Comparison of ENCODE assay signal across 13 mouse cellular contexts in the genomic region with DNA sequence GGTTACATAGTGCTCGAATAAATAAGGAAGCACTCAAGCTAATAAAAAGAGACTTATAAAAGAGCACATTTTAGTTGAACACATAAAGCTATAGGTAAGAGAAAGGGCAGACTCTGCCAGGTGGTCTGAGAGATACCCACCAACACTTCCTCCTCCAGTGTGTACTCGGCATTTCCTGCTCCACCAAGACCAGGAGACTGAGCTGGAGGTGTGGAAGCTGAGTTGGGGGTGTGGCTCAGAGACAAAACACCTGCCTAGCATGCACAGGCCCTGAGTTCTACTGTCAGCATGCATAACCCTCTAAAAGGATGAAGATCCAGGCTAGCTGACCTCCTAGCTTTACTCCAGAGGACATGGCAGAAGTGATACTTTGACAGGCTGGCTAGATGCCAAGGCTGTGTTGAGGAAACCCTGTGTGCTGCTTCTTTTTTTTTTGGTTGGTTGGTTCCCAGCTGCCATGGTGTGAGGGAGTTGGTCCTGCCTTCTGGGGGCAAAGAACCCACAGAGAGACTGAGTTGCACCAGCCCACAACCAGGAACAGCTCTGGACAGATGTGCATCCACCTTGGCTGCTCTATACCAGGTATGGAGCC. TPM values are rescaled to one million over a fixed set of nuclear protein-coding genes. Genes with fewer than 3 reads are reported as not detected.
DNase-seq lines count a peak whose midpoint lies in the region; ATAC-seq and TF ChIP-seq lines count a peak whose summit lies in the region.
"Had no signal": no experiment of that assay in that cellular context is flagged by ENCODE, and none has a peak within 500 bp of the region (broad histone marks: within the 10 kb centered on the region; RNA-seq: fewer than 3 reads in every experiment).

No protein-coding gene starts in this region.

- H3K4me1 ChIP-seq in lung, postnatal 0 days (ENCODE audit: insufficient read depth, low read depth, low read length): peaks cover 4% of the 10 kb centered on the region; the same call in 1 of the 2 replicates
- H3K4me1 ChIP-seq in midbrain, embryonic 10.5 days: peaks cover 33% of the 10 kb centered on the region

- H3K36me3 ChIP-seq in lung, postnatal 0 days (ENCODE audit: insufficient read depth, low read length): no peaks in the 10 kb centered on the region
- no peaks in the 10 kb centered on the region for H3K36me3 ChIP-seq in midbrain, embryonic 10.5 days
- H3K36me3 ChIP-seq: heart, embryonic 15.5 days; limb, embryonic 12.5 days had no signal

- no peak overlapping the region for H3K4me3 ChIP-seq in lung, postnatal 0 days (ENCODE audit: low read depth, low read length)
- no peak overlapping the region for H3K4me3 ChIP-seq in midbrain, embryonic 10.5 days
- H3K4me3 ChIP-seq: heart, embryonic 15.5 days; limb, embryonic 12.5 days had no signal

- TF ChIP-seq CTCF in lung, postnatal 0 days (IDR thresholded peaks at IDR 0.05): no peak

- WGBS in lung, postnatal 0 days: 41% methylated on average over 2 of the region's 2 CpGs
- 84% methylated on average over 2 of the region's 2 CpGs for WGBS in midbrain, embryonic 10.5 days

- no peak overlapping the region for H3K9ac ChIP-seq in lung, postnatal 0 days (replicated peaks; ENCODE audit: low read depth)
- H3K9ac ChIP-seq: heart, embryonic 15.5 days; limb, embryonic 12.5 days had no signal

- no peak overlapping the region for H3K4me2 ChIP-seq in lung, postnatal 0 days (replicated peaks; ENCODE audit: low read depth, low read length)
- H3K4me2 ChIP-seq: limb, embryonic 12.5 days had no signal

- no peaks in the 10 kb centered on the region for H3K27me3 ChIP-seq in lung, postnatal 0 days (replicated peaks; ENCODE audit: insufficient read depth, low read length)
- H3K27me3 ChIP-seq in midbrain, embryonic 10.5 days (ENCODE audit: low read depth, poor library complexity, severe bottlenecking): peaks cover 54% of the 10 kb centered on the region

- peak overlapping the region; percentile 15; the same call in 1 of the 2 replicates for H3K27ac ChIP-seq in lung, postnatal 0 days (ENCODE audit: low read length)
- H3K27ac ChIP-seq in midbrain, embryonic 10.5 days (replicated peaks): no peak overlapping the region
- H3K27ac ChIP-seq: heart, embryonic 15.5 days; limb, embryonic 12.5 days had no signal

- TF ChIP-seq EP300 in lung, postnatal 0 days (IDR thresholded peaks at IDR 0.05): no peak

- H3K9me3 ChIP-seq in lung, postnatal 0 days (ENCODE audit: low read length): no peaks in the 10 kb centered on the region
- no peaks in the 10 kb centered on the region for H3K9me3 ChIP-seq in midbrain, embryonic 10.5 days (replicated peaks)
- H3K9me3 ChIP-seq: heart, embryonic 15.5 days; limb, embryonic 12.5 days had no signal

- DNase-seq in heart, adult 11 months: peak; percentile 95
- no peak for DNase-seq in heart, postnatal 25 days (ENCODE audit: low spot score)
- DNase-seq in right cerebral cortex, postnatal 14 days: peak; percentile 55
- no peak for DNase-seq in right cerebral cortex, postnatal 4 days
- DNase-seq in lung, postnatal 0 days (ENCODE audit: low spot score): peak; percentile 55
- peak; percentile 49 for DNase-seq in thymus, postnatal 14 days
- DNase-seq in layer of hippocampus, adult 18-20 months (ENCODE audit: low spot score in 2 of 2): no peak
- no peak for DNase-seq in midbrain, embryonic 10.5 days (ENCODE audit: low spot score)

- intact Hi-C loops in heart, postnatal 25 days (cut with DNase I): loop anchor here (5.0 kb wide), 1 partner anchor 118 kb away; a partner anchor contains a TSS

- ATAC-seq in lung, postnatal 0 days: peak; percentile 18; the same call in 1 of the 2 replicates
- ATAC-seq: CD4-positive, CD25-positive, alpha-beta regulatory T cell, adult 4 months had no signal

RNA-seq across cellular contexts. Expression of a gene that starts 1.2 kb away (rescaled TPM):
- total RNA-seq in heart, postnatal 25 days (2021): 100 to 1,000 TPM; 217 to 247 TPM
- polyA plus RNA-seq in lung, postnatal 0 days (2015; fragmentation: Nextera tagmentation; extraction: Ambion mirVana): 12.9 and 13.4 TPM in 2 replicates
- total RNA-seq in layer of hippocampus, adult 18-20 months (2021): 10 to 100 TPM; 23.7 to 25.7 TPM
- 9.2 and 20.5 TPM in 2 replicates for polyA plus RNA-seq in midbrain, embryonic 10.5 days (2016; fragmentation: Nextera tagmentation; extraction: Ambion mirVana)

RNA-seq across cellular contexts. Expression of a gene that starts 19.6 kb away (rescaled TPM):
- under 1 TPM in 1 of 2 experiments, not detected in 1; 0.10 TPM for total RNA-seq in heart, postnatal 25 days (2021)
- not detected in 2 replicates for polyA plus RNA-seq in lung, postnatal 0 days (2015; fragmentation: Nextera tagmentation; extraction: Ambion mirVana)
- total RNA-seq in layer of hippocampus, adult 18-20 months (2021): not detected
- polyA plus RNA-seq in midbrain, embryonic 10.5 days (2016; fragmentation: Nextera tagmentation; extraction: Ambion mirVana): 0.19 and 0.56 TPM in 2 replicates
- total RNA-seq: monocyte, adult 5-6 weeks had no signal
- polyA plus RNA-seq: CD4-positive, CD25-positive, alpha-beta regulatory T cell, adult 4 months; heart, embryonic 15.5 days; kidney, embryonic 14.5 days; limb, embryonic 12.5 days had no signal

Comparison
In these comparisons a context has a peak if more than half of its experiments do, and no peak if none do; other contexts are left out.
1. DNase-seq: peak in heart, adult 11 months (single experiment), right cerebral cortex, postnatal 14 days (single experiment), lung, postnatal 0 days (single experiment) and thymus, postnatal 14 days (single experiment); none in heart, postnatal 25 days (single experiment), right cerebral cortex, postnatal 4 days (single experiment), layer of hippocampus, adult 18-20 months (0 of 2) and midbrain, embryonic 10.5 days (single experiment).
2. RNA of a gene that starts 1.2 kb away (total RNA-seq): 217 to 247 TPM in heart, postnatal 25 days; 23.7 to 25.7 TPM in layer of hippocampus, adult 18-20 months; every median in the first group is over 4 times any median in the second.